Mouse (Mus musculus): ENCODE measurements around the gene Gadd45gip1. TPM values are rescaled to one million over a fixed set of nuclear protein-coding genes. Genes with fewer than 3 reads are reported as not detected.

Gadd45gip1 gene
- polyA plus RNA-seq, 1 experiment, result 24.2 TPM

DNA sequence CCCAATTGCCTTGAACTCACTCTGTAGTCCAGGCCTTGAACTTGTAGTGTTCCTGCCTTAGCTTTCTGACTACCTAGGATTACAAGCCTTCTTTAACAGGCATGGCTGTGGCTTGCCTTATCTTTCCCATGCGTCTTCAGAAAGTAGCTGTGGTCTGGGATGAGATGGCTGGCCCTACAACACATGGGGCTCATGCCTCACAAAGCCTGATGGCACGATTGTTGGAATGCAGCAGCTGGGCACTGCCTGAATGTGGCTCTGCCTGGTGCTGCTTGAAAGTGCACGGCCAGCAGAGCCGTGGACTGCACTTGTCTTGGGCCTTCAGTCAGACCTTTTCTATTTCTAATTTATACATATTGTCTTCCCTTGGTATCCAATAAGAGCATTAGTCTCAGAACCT, 53.4 kb downstream of the Gadd45gip1 start:
- TF ChIP-seq POLR2A (IDR thresholded peaks at IDR 0.05; ENCODE audit: low read depth, low read length) (no peak), CTCF (conservative IDR thresholded peaks at IDR 0.05; ENCODE audit: insufficient read depth, insufficient read length, low read depth, low read length) (no peak)
- H3K27ac ChIP-seq (ENCODE audit: insufficient read depth, low read depth, low read length), result no peak overlapping the region
- H3K4me3 ChIP-seq (ENCODE audit: insufficient read depth, low read depth, low read length), result no peak overlapping the region
- no peak for DNase-seq
- peaks cover 2% of the 10 kb centered on the region; the same call in 1 of the 2 replicates for H3K4me1 ChIP-seq (ENCODE audit: control insufficient read depth, insufficient read depth, low read length)
- no peaks in the 10 kb centered on the region for H3K27me3 ChIP-seq (replicated peaks; ENCODE audit: control insufficient read depth, insufficient read depth, low read length)
- peaks cover 10% of the 10 kb centered on the region for H3K36me3 ChIP-seq (ENCODE audit: control insufficient read depth, insufficient read depth, low read length)
- 84% methylated on average over 4 of the region's 4 CpGs for WGBS

Other genes with a start within 250 kb of the Gadd45gip1 start
- gene Ier2, start 168.7 kb upstream of the Gadd45gip1 start, polyA plus RNA-seq (2012; rRNA removed), result 5.7 and 7.3 TPM in 2 replicates
- gene Trmt1, start 145.2 kb upstream of the Gadd45gip1 start, polyA plus RNA-seq (2012; rRNA removed), result 73.7 and 98.9 TPM in 2 replicates
- 85.8 and 93.9 TPM in 2 replicates for gene Nacc1, start 143.7 kb upstream of the Gadd45gip1 start, polyA plus RNA-seq (2012; rRNA removed)
- 3.2 and 4.1 TPM in 2 replicates for gene Lyl1, start 130.1 kb upstream of the Gadd45gip1 start, polyA plus RNA-seq (2012; rRNA removed)
- 0.65 and 0.81 TPM in 2 replicates for gene G430095P16Rik, start 108.5 kb upstream of the Gadd45gip1 start, polyA plus RNA-seq (2012; rRNA removed)
- gene Nfix, start 31.2 kb upstream of the Gadd45gip1 start, polyA plus RNA-seq (2012; rRNA removed), result 17.7 and 22.1 TPM in 2 replicates
- 4.4 and 4.5 TPM in 2 replicates for gene Dand5, start 8.7 kb upstream of the Gadd45gip1 start, polyA plus RNA-seq (2012; rRNA removed)
- 73.0 TPM in 2 replicates for gene Rad23a, start 9.1 kb downstream of the Gadd45gip1 start, polyA plus RNA-seq (2012; rRNA removed)
- 316 and 337 TPM in 2 replicates for gene Calr, start 15.4 kb downstream of the Gadd45gip1 start, polyA plus RNA-seq (2012; rRNA removed)
- gene Farsa, start 25.5 kb downstream of the Gadd45gip1 start, polyA plus RNA-seq (2012; rRNA removed), result 37.5 and 37.6 TPM in 2 replicates
- 0.87 and 1.7 TPM in 2 replicates for gene Syce2, start 40.6 kb downstream of the Gadd45gip1 start, polyA plus RNA-seq (2012; rRNA removed)
- gene Gcdh, start 62.4 kb downstream of the Gadd45gip1 start, polyA plus RNA-seq (2012; rRNA removed), result 700 TPM in 2 replicates
- 3.2 and 6.0 TPM in 2 replicates for gene Klf1, start 70.4 kb downstream of the Gadd45gip1 start, polyA plus RNA-seq (2012; rRNA removed)
- gene Dnase2a, start 77.0 kb downstream of the Gadd45gip1 start, polyA plus RNA-seq (2012; rRNA removed), result 19.0 and 20.1 TPM in 2 replicates
- gene Mast1, start 105.8 kb downstream of the Gadd45gip1 start, polyA plus RNA-seq (2012; rRNA removed), result 0.18 and 0.38 TPM in 2 replicates
- not detected in 2 replicates for gene Rtbdn, start 115.5 kb downstream of the Gadd45gip1 start, polyA plus RNA-seq (2012; rRNA removed)
- not detected in 2 replicates for gene Gm49661, start 137.9 kb downstream of the Gadd45gip1 start, polyA plus RNA-seq (2012; rRNA removed)
- 304 and 376 TPM in 2 replicates for gene Prdx2, start 138.1 kb downstream of the Gadd45gip1 start, polyA plus RNA-seq (2012; rRNA removed)
- 29.4 and 34.4 TPM in 2 replicates for gene Rnaseh2a, start 138.2 kb downstream of the Gadd45gip1 start, polyA plus RNA-seq (2012; rRNA removed)
- gene Junb, start 147.2 kb downstream of the Gadd45gip1 start, polyA plus RNA-seq (2012; rRNA removed), result 19.2 and 20.9 TPM in 2 replicates
- 34.5 and 34.6 TPM in 2 replicates for gene Hook2, start 159.1 kb downstream of the Gadd45gip1 start, polyA plus RNA-seq (2012; rRNA removed)
- not detected in 2 replicates for gene Best2, start 183.0 kb downstream of the Gadd45gip1 start, polyA plus RNA-seq (2012; rRNA removed)
- 266 and 270 TPM in 2 replicates for gene Asna1, start 193.8 kb downstream of the Gadd45gip1 start, polyA plus RNA-seq (2012; rRNA removed)
- gene Trir, start 195.3 kb downstream of the Gadd45gip1 start, polyA plus RNA-seq (2012; rRNA removed), result 103 and 111 TPM in 2 replicates
- gene Tnpo2, start 205.4 kb downstream of the Gadd45gip1 start, polyA plus RNA-seq (2012; rRNA removed), result 36.1 and 45.0 TPM in 2 replicates
- gene Fbxw9, start 228.5 kb downstream of the Gadd45gip1 start, polyA plus RNA-seq (2012; rRNA removed), result 32.6 and 39.6 TPM in 2 replicates
- 0.91 TPM in 1 of 2 replicates, not detected in the other for gene Gm5741, start 236.5 kb downstream of the Gadd45gip1 start, polyA plus RNA-seq (2012; rRNA removed)
- 26.0 and 30.8 TPM in 2 replicates for gene Dhps, start 240.2 kb downstream of the Gadd45gip1 start, polyA plus RNA-seq (2012; rRNA removed)
- gene Wdr83os, start 249.2 kb downstream of the Gadd45gip1 start, polyA plus RNA-seq (2012; rRNA removed), result 141 and 157 TPM in 2 replicates
- 33.7 and 37.7 TPM in 2 replicates for gene Wdr83, start 249.8 kb downstream of the Gadd45gip1 start, polyA plus RNA-seq (2012; rRNA removed)